Mouse (Mus musculus): ENCODE results near the gene Ppp6r3.

GRCm38 (mm10) chr19:3577265-3577910, 1.8 kb upstream of the Ppp6r3 start:
- no peak for TF ChIP-seq CTCF (conservative IDR thresholded peaks at IDR 0.05; ENCODE audit: low read length)
- no peak for TF ChIP-seq NANOG (IDR thresholded peaks at IDR 0.05; ENCODE audit: borderline replicate concordance, low read length)

Measured in E14TG2a.4 (cell line).